Mouse (Mus musculus) midbrain, embryonic 13.5 days (tissue): ENCODE data around the gene Ahctf1. TPM values are rescaled to one million over a fixed set of nuclear protein-coding genes. Genes with fewer than 3 reads are reported as not detected.
A peak's percentile ranks its signal among the peaks of the same experiment; 100 is the strongest.
"Not testable (repeated sequence)": the region's sequence is repeated elsewhere in the genome, so short reads cannot be mapped to it uniquely, and the experiment has no call there.

Source experiments
- ATAC-seq: fragments of 200-750 bp; cut with Nextera tagmentation; 2 replicates; pipeline ENCODE4 v1.8.0; 2017; ENCODE audit warnings: mild to moderate bottlenecking, moderate TSS enrichment, moderate library complexity
- H3K27ac ChIP-seq: fragments of 300-500 bp; sonication (generic); 2 replicates; pipeline ENCODE4 v1.5.1; 2015; ENCODE audit warnings: inconsistent platforms, mild to moderate bottlenecking, moderate library complexity
- H3K27me3 ChIP-seq: fragments of 300-500 bp; sonication (generic); 2 replicates; pipeline ENCODE4 v1.6.1; 2015; ENCODE audit warnings: mild to moderate bottlenecking, inconsistent platforms
- H3K36me3 ChIP-seq: fragments of 300-500 bp; sonication (generic); 2 replicates; pipeline ENCODE4 v1.6.1; 2015; ENCODE audit warnings: mild to moderate bottlenecking, inconsistent platforms
- H3K4me1 ChIP-seq: fragments of 300-500 bp; sonication (generic); replicated peaks from 2 replicates; pipeline ENCODE4 v1.6.1; 2015; ENCODE audit warnings: inconsistent platforms
- H3K4me2 ChIP-seq: fragments of 300-500 bp; sonication (generic); replicated peaks from 2 replicates; pipeline ENCODE4 v1.6.1; 2015; ENCODE audit warnings: moderate library complexity, mild to moderate bottlenecking, inconsistent platforms
- H3K4me3 ChIP-seq: fragments of 300-500 bp; sonication (generic); replicated peaks from 2 replicates; pipeline ENCODE4 v1.5.1; 2015; ENCODE audit warnings: mild to moderate bottlenecking, inconsistent platforms
- H3K9ac ChIP-seq: fragments of 300-500 bp; sonication (generic); replicated peaks from 2 replicates; pipeline ENCODE4 v1.6.1; 2015; ENCODE audit warnings: mild to moderate bottlenecking, inconsistent platforms
- H3K9me3 ChIP-seq: fragments of 300-500 bp; sonication (generic); 2 replicates; pipeline ENCODE4 v1.6.1; 2016; ENCODE audit warnings: mild to moderate bottlenecking, inconsistent platforms
- WGBS: fragments of 180-500 bp; shearing (Covaris S2); methylation state at CpG from one replicate; pipeline ENCODE4 v1.1.7; 2015; 5-methylcytosine and 5-hydroxymethylcytosine counted together
- polyA plus RNA-seq: library from polyadenylated mRNA; unstranded; fragments of >200 nt; fragmentation: Nextera tagmentation; extraction: Ambion mirVana; gene quantifications from 2 replicates; pipeline ENCODE4 v1.2.1, GENCODE M21; 2015

Gene Ahctf1
- polyA plus RNA-seq, 1 experiment from 2014 or later: 21.9 TPM

GRCm38 (mm10) chr1:179828900-179829299 lies 25.4 kb upstream of the Ahctf1 start:
- H3K4me2 ChIP-seq: no peak overlapping the region
- no peaks in the 10 kb centered on the region for H3K27me3 ChIP-seq
- no peaks in the 10 kb centered on the region for H3K36me3 ChIP-seq
- no peak overlapping the region for H3K4me3 ChIP-seq
- no peaks in the 10 kb centered on the region for H3K9me3 ChIP-seq
- no peak overlapping the region for H3K27ac ChIP-seq
- ATAC-seq: no peak
- H3K4me1 ChIP-seq: no peaks in the 10 kb centered on the region
- WGBS: 85% methylated on average over 4 of the region's 4 CpGs
- H3K9ac ChIP-seq: no peak overlapping the region

DNA sequence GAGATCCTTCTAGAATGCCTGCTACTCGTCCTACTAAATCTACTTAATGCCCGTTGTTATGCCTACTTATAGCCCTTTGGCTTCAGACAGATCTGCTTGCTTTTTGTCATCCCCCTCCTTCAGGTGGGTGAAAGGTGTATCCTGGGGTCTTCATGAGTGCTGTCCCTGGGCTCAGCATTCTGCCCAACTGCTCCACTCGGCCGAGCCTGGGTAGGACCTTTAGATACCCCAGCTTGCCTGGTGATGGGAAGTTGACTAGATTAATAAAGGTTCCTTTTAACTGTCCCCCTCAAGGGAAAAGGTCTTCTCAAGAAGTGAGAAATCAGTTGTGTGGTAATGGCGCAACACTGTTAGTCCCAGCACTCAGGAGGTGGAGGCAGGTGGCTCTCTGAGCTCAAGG lies 24.6 kb upstream of the Ahctf1 start:
- 92% methylated on average over 5 of the region's 5 CpGs for WGBS
- Histone ChIP-seq H3K4me2 (no peak overlapping the region), H3K27ac (no peak overlapping the region), H3K9me3 (no peaks in the 10 kb centered on the region), H3K27me3 (no peaks in the 10 kb centered on the region), H3K4me3 (no peak overlapping the region), H3K4me1 (no peaks in the 10 kb centered on the region), H3K36me3 (no peaks in the 10 kb centered on the region), H3K9ac (no peak overlapping the region)
- ATAC-seq: no peak

DNA sequence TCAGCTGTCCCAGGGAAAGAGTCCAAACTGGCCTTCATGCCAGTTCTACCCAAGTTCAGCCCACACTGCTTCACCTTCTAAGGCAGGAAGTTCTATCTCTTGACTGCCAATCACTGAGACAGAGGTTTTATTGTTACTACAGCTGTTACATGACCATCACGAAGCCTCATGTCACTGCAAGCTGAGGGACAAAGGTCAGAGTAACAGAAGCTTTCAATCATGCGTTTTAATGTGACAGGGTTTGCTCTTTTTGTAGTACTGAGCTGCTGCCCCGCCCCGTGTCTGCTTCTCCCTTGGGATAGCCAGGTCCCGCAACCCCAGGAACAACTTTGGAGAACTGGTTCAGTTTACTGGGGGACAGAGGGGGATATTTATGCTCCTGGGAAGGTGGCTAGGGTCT lies 21.1 kb upstream of the Ahctf1 start:
- H3K36me3 ChIP-seq: no peaks in the 10 kb centered on the region
- no peak overlapping the region for H3K4me2 ChIP-seq
- no peak overlapping the region for H3K4me3 ChIP-seq
- no peaks in the 10 kb centered on the region; the same call in 1 of the 2 replicates for H3K9me3 ChIP-seq
- H3K27me3 ChIP-seq: no peaks in the 10 kb centered on the region
- H3K9ac ChIP-seq: no peak overlapping the region
- 85% methylated on average over 5 of the region's 5 CpGs for WGBS
- H3K27ac ChIP-seq: no peak overlapping the region
- ATAC-seq: no peak
- no peaks in the 10 kb centered on the region for H3K4me1 ChIP-seq

- H3K36me3 ChIP-seq, H3K27me3 ChIP-seq, ATAC-seq, H3K4me1 ChIP-seq, H3K4me2 ChIP-seq, H3K27ac ChIP-seq, H3K9me3 ChIP-seq, H3K4me3 ChIP-seq, H3K9ac ChIP-seq: not testable (repeated sequence)
- 87% methylated on average over 11 of the region's 11 CpGs for WGBS
These were observed 15.2 kb upstream of the Ahctf1 start for GRCm38 (mm10) chr1:179818490-179819278.

GRCm38 (mm10) chr1:179814616-179815015 lies 11.1 kb upstream of the Ahctf1 start:
- Histone ChIP-seq H3K36me3 (no peaks in the 10 kb centered on the region), H3K27ac (no peak overlapping the region), H3K4me1 (no peaks in the 10 kb centered on the region), H3K4me3 (no peak overlapping the region), H3K9ac (no peak overlapping the region), H3K9me3 (0 out of 2 replicates have a peak, but pooled peaks cover 2% of the 10 kb centered on the region), H3K27me3 (no peaks in the 10 kb centered on the region), H3K4me2 (no peak overlapping the region)
- ATAC-seq: no peak
- 92% methylated on average over 2 of the region's 2 CpGs for WGBS

DNA sequence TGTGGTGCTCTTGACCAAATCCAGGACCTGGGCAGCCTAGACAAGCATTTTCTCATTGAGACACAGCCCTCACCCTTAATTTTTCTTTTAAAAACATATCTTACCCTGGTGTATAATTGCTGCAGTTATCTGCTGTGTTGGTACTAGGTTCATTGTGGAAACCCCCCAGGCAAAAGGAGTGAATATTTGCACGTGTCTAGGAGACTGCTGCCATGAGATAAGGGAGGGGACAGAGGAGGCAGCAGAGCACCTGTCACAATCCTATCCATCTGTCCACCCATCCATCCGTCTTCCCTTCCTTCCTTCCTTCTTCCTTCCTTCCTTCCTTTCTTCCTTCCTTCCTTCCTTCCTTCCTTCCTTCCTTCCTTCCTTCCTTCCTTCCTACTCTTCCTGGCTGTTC lies 9.9 kb upstream of the Ahctf1 start:
- Histone ChIP-seq H3K4me3 (no peak overlapping the region), H3K27ac (no peak overlapping the region), H3K9me3 (0 out of 2 replicates have a peak, but pooled peaks cover 2% of the 10 kb centered on the region), H3K4me2 (no peak overlapping the region), H3K27me3 (no peaks in the 10 kb centered on the region), H3K9ac (no peak overlapping the region), H3K36me3 (no peaks in the 10 kb centered on the region), H3K4me1 (no peaks in the 10 kb centered on the region)
- WGBS: 57% methylated on average over 2 of the region's 2 CpGs
- ATAC-seq: no peak

GRCm38 (mm10) chr1:179808300-179808699 lies 4.8 kb upstream of the Ahctf1 start:
- 84% methylated on average over 3 of the region's 3 CpGs for WGBS
- no peak overlapping the region for H3K4me3 ChIP-seq

DNA sequence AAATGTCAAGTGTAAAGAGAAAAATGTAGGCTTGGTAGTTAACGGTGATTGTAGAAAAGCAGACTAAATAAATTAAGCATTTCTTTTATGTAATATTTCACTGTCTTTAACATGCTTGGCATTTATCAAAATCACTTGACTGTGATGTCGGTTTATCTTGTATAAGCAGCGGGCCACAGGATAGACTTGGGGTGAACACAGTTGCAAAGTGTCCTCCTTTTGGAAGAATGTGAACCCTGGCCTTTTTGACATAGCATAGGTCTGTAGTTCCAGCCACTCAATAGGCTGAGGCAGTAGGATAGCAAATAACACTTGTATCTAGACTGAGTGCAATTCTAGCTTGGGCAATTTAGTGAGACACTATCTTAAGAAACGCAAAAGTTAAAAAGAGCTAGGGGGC lies 4.0 kb upstream of the Ahctf1 start:
- WGBS: 90% methylated on average over 4 of the region's 4 CpGs
- no peak overlapping the region for H3K4me3 ChIP-seq
- no peak overlapping the region for H3K9ac ChIP-seq

More at GRCm38 (mm10) chr1:179808300-179808699, 4.8 kb upstream of the Ahctf1 start:
- H3K4me2 ChIP-seq: no peak overlapping the region
- H3K9ac ChIP-seq: no peak overlapping the region
- no peak overlapping the region for H3K27ac ChIP-seq
- no peaks in the 10 kb centered on the region for H3K27me3 ChIP-seq
- no peaks in the 10 kb centered on the region for H3K9me3 ChIP-seq
- ATAC-seq: no peak
- 0 out of 2 replicates have a peak, but pooled peaks cover 3% of the 10 kb centered on the region for H3K4me1 ChIP-seq
- no peaks in the 10 kb centered on the region for H3K36me3 ChIP-seq

DNA sequence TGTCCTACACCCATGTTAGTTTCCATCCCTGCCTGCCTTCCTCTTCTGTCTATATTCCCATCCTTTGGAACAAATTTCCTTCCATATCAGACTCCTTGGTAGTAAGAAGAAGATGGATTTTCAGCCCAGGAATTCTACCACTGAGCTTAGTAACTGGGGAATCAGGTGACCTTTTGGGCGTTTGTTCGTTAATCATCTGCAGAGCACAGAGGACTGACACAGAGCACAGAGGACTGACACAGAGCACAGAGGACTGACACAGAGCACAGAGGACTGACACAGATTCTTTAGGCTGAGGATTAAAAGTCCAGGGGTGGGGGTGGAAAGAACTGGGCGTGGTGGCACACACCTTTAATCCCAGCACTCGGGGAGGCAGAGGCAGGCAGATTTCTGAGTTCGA lies 2.3 kb upstream of the Ahctf1 start:
- H3K36me3 ChIP-seq: no peaks in the 10 kb centered on the region

More for the DNA sequence above, 4.0 kb upstream of the Ahctf1 start:
- Histone ChIP-seq H3K27ac (no peak overlapping the region), H3K4me2 (no peak overlapping the region), H3K9me3 (no peaks in the 10 kb centered on the region), H3K36me3 (no peaks in the 10 kb centered on the region), H3K4me1 (peaks cover 5% of the 10 kb centered on the region), H3K27me3 (no peaks in the 10 kb centered on the region)
- no peak for ATAC-seq

DNA sequence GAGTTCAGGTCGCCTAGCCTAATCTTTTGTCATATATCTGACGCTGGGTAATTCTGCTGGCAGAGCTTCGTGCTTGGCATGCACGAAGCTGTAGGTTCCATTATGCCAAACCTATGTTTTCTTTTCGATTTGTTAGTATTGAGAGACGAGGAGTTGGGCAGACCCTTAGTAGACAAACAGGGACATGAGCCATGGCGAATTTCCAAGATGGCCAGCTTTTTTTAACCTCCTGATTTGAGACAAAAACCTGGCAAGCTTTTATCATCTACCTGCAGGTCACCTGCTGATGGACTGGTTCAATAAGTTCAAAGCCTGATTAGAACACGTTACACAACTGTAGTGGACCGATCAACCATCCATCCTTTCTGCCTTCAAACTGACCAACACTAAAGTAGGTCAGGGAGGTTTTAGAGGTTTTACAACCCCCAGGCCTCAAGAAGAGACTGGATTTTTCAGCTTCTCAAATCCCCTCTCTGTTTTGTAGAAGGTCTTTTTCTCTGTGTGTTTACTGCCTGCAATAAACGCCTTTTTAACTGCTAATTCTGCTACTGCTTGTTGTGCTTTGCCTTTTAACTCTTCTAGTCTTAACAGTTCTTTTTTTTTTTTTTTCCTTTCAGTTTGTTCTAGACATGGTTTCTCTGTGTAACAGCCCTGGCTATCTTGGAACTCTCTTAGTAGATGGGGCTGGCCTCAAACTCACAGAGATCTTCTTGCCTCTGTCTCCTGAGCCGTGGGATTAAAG lies 831 bp upstream of the Ahctf1 start:
- Histone ChIP-seq H3K9me3 (no peaks in the 10 kb centered on the region), H3K4me2 (peak overlapping the region; percentile 86), H3K4me3 (peak overlapping the region; percentile 72), H3K9ac (peak overlapping the region; percentile 95), H3K27me3 (no peaks in the 10 kb centered on the region), H3K27ac (peak overlapping the region; percentile 59; the same call in 1 of the 2 replicates), H3K4me1 (peaks cover 20% of the 10 kb centered on the region), H3K36me3 (no peaks in the 10 kb centered on the region)
- WGBS: 32% methylated on average over 11 of the region's 11 CpGs
- no peak for ATAC-seq

More for the DNA sequence above, 2.3 kb upstream of the Ahctf1 start:
- Histone ChIP-seq H3K9ac (no peak overlapping the region), H3K27ac (no peak overlapping the region), H3K4me2 (no peak overlapping the region), H3K4me1 (peaks cover 20% of the 10 kb centered on the region), H3K27me3 (no peaks in the 10 kb centered on the region), H3K9me3 (no peaks in the 10 kb centered on the region), H3K4me3 (no peak overlapping the region)
- ATAC-seq: no peak
- 90% methylated on average over 5 of the region's 5 CpGs for WGBS

GRCm38 (mm10) chr1:179802610-179803512 lies 619 bp downstream of the Ahctf1 start, which contains the start of gene Gm10518:
Gene Gm10518, plus strand, starts transcription at chr1:179803376.
- H3K9me3 ChIP-seq: no peaks in the 10 kb centered on the region
- H3K27me3 ChIP-seq: no peaks in the 10 kb centered on the region
- ATAC-seq: peak; percentile 83
- peaks cover 20% of the 10 kb centered on the region for H3K4me1 ChIP-seq
- H3K4me2 ChIP-seq: peak within 1 kb of the TSS; percentile 86
- peak within 1 kb of the TSS; percentile 96 for H3K27ac ChIP-seq
- WGBS: under 1% methylated on average over 84 of the region's 94 CpGs
- H3K9ac ChIP-seq: peak within 1 kb of the TSS; percentile 95
- peak within 1 kb of the TSS; percentile 72 for H3K4me3 ChIP-seq
- peaks cover 10% of the 10 kb centered on the region for H3K36me3 ChIP-seq
